In the genomic region with DNA sequence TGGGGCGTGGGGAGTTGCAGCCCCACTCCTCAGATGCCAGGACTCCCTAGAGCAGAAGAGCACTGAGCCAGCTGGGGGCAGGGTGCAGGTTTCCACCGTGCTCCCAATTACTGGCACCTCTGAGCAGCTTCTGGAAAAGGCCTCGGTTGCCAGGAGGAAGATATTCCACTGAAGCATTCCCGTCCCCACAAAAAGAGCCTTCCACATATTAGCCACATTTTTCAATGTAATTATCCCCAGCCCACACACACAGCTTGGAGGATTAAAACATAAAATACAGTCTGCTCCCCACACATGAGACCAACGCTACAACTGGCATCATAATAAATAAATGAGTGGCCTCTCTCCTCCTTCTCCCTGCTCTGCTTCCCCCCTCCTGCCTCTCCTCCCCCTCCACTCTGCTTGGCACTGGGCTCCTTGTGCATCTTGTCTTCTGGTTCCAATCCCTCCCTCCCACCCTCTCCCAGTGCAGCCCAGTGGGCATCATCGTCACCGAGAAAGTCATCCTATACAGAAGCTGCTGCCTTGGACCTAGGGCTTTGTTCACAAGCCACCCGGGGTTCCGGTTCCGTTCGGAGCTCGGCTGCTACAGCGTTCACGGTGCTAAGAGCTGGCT, we compare ENCODE assay signal across 9 mouse cellular contexts.
DNase-seq lines count a peak whose midpoint lies in the region; ATAC-seq and TF ChIP-seq lines count a peak whose summit lies in the region.
"Had no signal": no experiment of that assay in that cellular context is flagged by ENCODE, and none has a peak within 500 bp of the region (broad histone marks: within the 10 kb centered on the region; RNA-seq: fewer than 3 reads in every experiment).

No protein-coding gene starts in this region.

- TF ChIP-seq POLR2A in heart, adult 2 months (IDR thresholded peaks at IDR 0.05; ENCODE audit: insufficient read depth, low read depth, low read length), result no peak

- peak overlapping the region; percentile 44 for H3K9ac ChIP-seq in hindbrain, embryonic 14.5 days
- H3K9ac ChIP-seq in limb, embryonic 12.5 days (replicated peaks), result peak overlapping the region; percentile 35; the same call in 1 of the 2 replicates
- H3K9ac ChIP-seq in heart, adult 2 months (ENCODE audit: low read depth, low read length), result no peak overlapping the region

- peak overlapping the region; percentile 90 for H3K27ac ChIP-seq in hindbrain, embryonic 14.5 days
- H3K27ac ChIP-seq in limb, embryonic 12.5 days, result peak overlapping the region; percentile 89
- no peak overlapping the region for H3K27ac ChIP-seq in heart, adult 2 months

- peak; percentile 34 to 40 for DNase-seq in left cerebral cortex, adult 18-20 months (ENCODE audit: low spot score in 2 of 2)
- DNase-seq in left cerebral cortex, adult 11 months (ENCODE audit: low spot score), result no peak
- DNase-seq in hindbrain, embryonic 14.5 days (ENCODE audit: low spot score), result peak; percentile 53
- peak; percentile 57 to 64 for DNase-seq in right cerebral cortex, postnatal 10 days (ENCODE audit: low spot score in 2 of 2)
- no peak for DNase-seq in spleen, adult 12 weeks (ENCODE audit: low spot score)
- no peak for DNase-seq in adrenal gland, adult 18-20 months (ENCODE audit: low spot score in 2 of 2)
- no peak for DNase-seq in heart, adult 2 months
- DNase-seq: adrenal gland, postnatal 36 days had no signal

- H3K9me3 ChIP-seq in hindbrain, embryonic 14.5 days (ENCODE audit: control insufficient read depth, low read length), result no peaks in the 10 kb centered on the region
- H3K9me3 ChIP-seq in limb, embryonic 12.5 days, result no peaks in the 10 kb centered on the region

- no peaks in the 10 kb centered on the region for H3K27me3 ChIP-seq in hindbrain, embryonic 14.5 days (ENCODE audit: control insufficient read depth, insufficient read depth, low read length)
- H3K27me3 ChIP-seq in limb, embryonic 12.5 days, result no peaks in the 10 kb centered on the region
- H3K27me3 ChIP-seq in heart, adult 2 months (ENCODE audit: control insufficient read depth, insufficient read depth, low read length), result no peaks in the 10 kb centered on the region

- H3K79me2 ChIP-seq in heart, adult 2 months (replicated peaks; ENCODE audit: control insufficient read depth, insufficient read depth, low read length), result no peaks in the 10 kb centered on the region

- H3K36me3 ChIP-seq in hindbrain, embryonic 14.5 days (replicated peaks; ENCODE audit: control insufficient read depth, insufficient read depth), result no peaks in the 10 kb centered on the region
- no peaks in the 10 kb centered on the region for H3K36me3 ChIP-seq in limb, embryonic 12.5 days
- no peaks in the 10 kb centered on the region for H3K36me3 ChIP-seq in heart, adult 2 months (ENCODE audit: control insufficient read depth, insufficient read depth, low read length)

- no peak for TF ChIP-seq CTCF in heart, adult 2 months (IDR thresholded peaks at IDR 0.05)

- ATAC-seq in hindbrain, embryonic 14.5 days (ENCODE audit: low FRiP score), result peak; percentile 70
- ATAC-seq in limb, embryonic 12.5 days (ENCODE audit: insufficient number of reproducible peaks, insufficient read depth, low FRiP score, low TSS enrichment, low read depth), result no peak

- no peak for TF ChIP-seq EP300 in heart, adult 2 months (IDR thresholded peaks at IDR 0.05; ENCODE audit: insufficient read depth, low read depth, low read length)

- peaks cover 39% of the 10 kb centered on the region for H3K4me1 ChIP-seq in hindbrain, embryonic 14.5 days (replicated peaks; ENCODE audit: control insufficient read depth, insufficient read depth, low read length)
- H3K4me1 ChIP-seq in limb, embryonic 12.5 days (replicated peaks), result peaks cover 56% of the 10 kb centered on the region
- no peaks in the 10 kb centered on the region for H3K4me1 ChIP-seq in heart, adult 2 months (ENCODE audit: control insufficient read depth, insufficient read depth, low read length)

- 0 out of 2 replicates have a peak overlapping the region, but pooled peaks have one; percentile 1 for H3K4me3 ChIP-seq in hindbrain, embryonic 14.5 days (replicated peaks; ENCODE audit: low read length)
- no peak overlapping the region for H3K4me3 ChIP-seq in limb, embryonic 12.5 days (replicated peaks)
- no peak overlapping the region for H3K4me3 ChIP-seq in heart, adult 2 months

- WGBS in hindbrain, embryonic 14.5 days, result 17% methylated on average over 14 of the region's 14 CpGs
- 40% methylated on average over 14 of the region's 14 CpGs for WGBS in limb, embryonic 12.5 days
- WGBS in heart, adult 2 months, result 63% methylated on average over 14 of the region's 14 CpGs

- intact Hi-C loops in heart, adult 2 months (cut with DNase I), result loop anchor here (5.0 kb wide), 1 partner anchor 50 kb away; no protein-coding TSS in a partner anchor

- peak overlapping the region; percentile 35 for H3K4me2 ChIP-seq in hindbrain, embryonic 14.5 days (replicated peaks)
- no peak overlapping the region for H3K4me2 ChIP-seq in limb, embryonic 12.5 days

Comparison
In these comparisons a context has a peak if more than half of its experiments do, and no peak if none do; other contexts are left out.
1. DNase-seq: peak in left cerebral cortex, adult 18-20 months (2 of 2), hindbrain, embryonic 14.5 days (single experiment) and right cerebral cortex, postnatal 10 days (2 of 2); none in left cerebral cortex, adult 11 months (single experiment), spleen, adult 12 weeks (single experiment), adrenal gland, adult 18-20 months (0 of 2) and heart, adult 2 months (0 of 2).